Mouse (Mus musculus): ENCODE measurements around the gene Celsr1.

DNA sequence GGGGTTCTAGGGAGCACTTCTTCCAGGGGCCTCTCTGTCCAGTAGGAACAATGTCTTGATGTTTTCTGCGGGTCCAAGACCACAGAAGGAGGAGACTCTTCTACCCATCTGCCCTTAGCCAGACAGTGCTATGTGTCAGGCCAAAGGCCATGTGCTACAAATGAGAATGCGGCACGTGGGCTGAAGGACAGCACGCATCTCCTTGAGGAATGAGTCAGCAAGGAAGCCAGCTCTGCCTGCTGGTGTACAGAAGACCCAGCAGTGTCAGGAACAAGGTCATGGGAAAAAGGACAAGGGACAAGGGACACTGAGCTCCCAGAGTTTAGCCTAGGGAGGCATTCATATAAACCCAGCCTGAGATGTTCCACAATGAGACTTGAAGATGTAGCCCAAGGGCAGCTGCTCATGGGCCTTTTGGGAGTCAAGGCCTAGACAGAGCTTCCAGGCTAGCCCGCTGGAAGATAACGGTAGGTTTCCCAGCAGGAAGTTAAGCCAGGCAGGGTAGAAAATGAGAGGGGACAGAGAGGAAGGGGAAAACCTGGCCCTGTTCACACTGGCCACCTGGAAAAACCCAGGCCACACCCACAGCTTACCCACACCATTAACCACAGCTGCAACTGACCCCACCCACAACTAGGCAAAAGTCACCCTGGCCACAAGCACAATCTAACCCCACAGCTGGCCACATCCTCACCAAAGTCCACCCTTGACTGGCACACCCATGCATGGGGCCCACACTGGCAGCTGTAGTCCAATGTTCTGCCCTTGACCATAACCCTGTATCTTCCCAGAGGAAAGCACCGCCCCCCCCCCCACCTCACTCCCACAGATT, 124.7 kb downstream of the Celsr1 start:
- TF ChIP-seq CEBPB (IDR thresholded peaks at IDR 0.05; ENCODE audit: insufficient read depth, poor library complexity, severe bottlenecking) = no peak
- no peak for TF ChIP-seq POLR2A (IDR thresholded peaks at IDR 0.05; ENCODE audit: insufficient read length, low read depth)
- TF ChIP-seq USF1 (IDR thresholded peaks at IDR 0.05; ENCODE audit: low read depth) = peak; percentile 49
- TF ChIP-seq TCF3 (IDR thresholded peaks at IDR 0.05; ENCODE audit: insufficient read length, low read depth) = no peak
- no peak for TF ChIP-seq MYOG (IDR thresholded peaks at IDR 0.05; ENCODE audit: control insufficient read depth in 1 of 3, insufficient read depth in 1 of 3, insufficient read length in 2 of 3, low read depth in 2 of 3)
- no peak for TF ChIP-seq MAX (IDR thresholded peaks at IDR 0.05; ENCODE audit: low read depth)

Data from myocyte (in vitro differentiated cells).